Mouse (Mus musculus) brown adipose tissue, adult 24 weeks (tissue): ENCODE measurements at regions not wholly inside any gene's neighbourhood (a gene's known extent, or its start where the extent isn't known, plus 50 kb on each side); places are given as distances from the start of the nearest gene placed in this dataset.

ENCODE experiments used
- H3K27ac ChIP-seq: fragments of 200-500 bp; replicated peaks from 2 replicates; pipeline ENCODE4 v1.5.1; 2012; ENCODE audit warnings: low read depth, mild to moderate bottlenecking, low read length
- H3K4me1 ChIP-seq: fragments of 200-500 bp; 2 replicates; pipeline ENCODE4 v1.6.1; 2012; ENCODE audit warnings: low read length, mixed read lengths; ENCODE audit not compliant: control insufficient read depth, insufficient read depth, insufficient read length
- H3K4me3 ChIP-seq: fragments of 200-500 bp; 2 replicates; pipeline ENCODE4 v1.5.1; 2012; ENCODE audit warnings: low read depth, mild to moderate bottlenecking, low read length, moderate library complexity; ENCODE audit not compliant: insufficient read depth

- no peaks in the 10 kb centered on the region for H3K4me1 ChIP-seq
- H3K4me3 ChIP-seq: no peak overlapping the region
- H3K27ac ChIP-seq: no peak overlapping the region
These were observed 90.4 kb downstream of the Otol1 start for GRCm38 (mm10) chr3:70097813-70098212.

GRCm38 (mm10) chr3:70102091-70102490 is 94.7 kb downstream of the Otol1 start:
- Histone ChIP-seq H3K27ac (no peak overlapping the region), H3K4me3 (no peak overlapping the region), H3K4me1 (no peaks in the 10 kb centered on the region)

- Histone ChIP-seq H3K4me3 (no peak overlapping the region), H3K27ac (no peak overlapping the region), H3K4me1 (no peaks in the 10 kb centered on the region)
These were observed 95.3 kb downstream of the Otol1 start for GRCm38 (mm10) chr3:70102593-70103213.

GRCm38 (mm10) chr3:70103983-70104827 is 96.8 kb downstream of the Otol1 start:
- Histone ChIP-seq H3K27ac (no peak overlapping the region), H3K4me3 (peak overlapping the region; percentile 47), H3K4me1 (no peaks in the 10 kb centered on the region)

GRCm38 (mm10) chr3:70104828-70105399 is 97.5 kb downstream of the Otol1 start:
- Histone ChIP-seq H3K4me1 (no peaks in the 10 kb centered on the region), H3K27ac (no peak overlapping the region), H3K4me3 (no peak overlapping the region)

- Histone ChIP-seq H3K4me3 (no peak overlapping the region), H3K4me1 (no peaks in the 10 kb centered on the region), H3K27ac (no peak overlapping the region)
These were observed 98.1 kb downstream of the Otol1 start for GRCm38 (mm10) chr3:70105561-70105960.

- no peak overlapping the region for H3K27ac ChIP-seq
- H3K4me3 ChIP-seq: no peak overlapping the region
- no peaks in the 10 kb centered on the region for H3K4me1 ChIP-seq
These were observed 98.7 kb downstream of the Otol1 start for GRCm38 (mm10) chr3:70106141-70106540.

- no peak overlapping the region for H3K27ac ChIP-seq
- H3K4me3 ChIP-seq: no peak overlapping the region
- no peaks in the 10 kb centered on the region for H3K4me1 ChIP-seq
These were observed 118.8 kb downstream of the Otol1 start for GRCm38 (mm10) chr3:70126212-70126611.

- no peak overlapping the region for H3K4me3 ChIP-seq
- no peaks in the 10 kb centered on the region for H3K4me1 ChIP-seq
- H3K27ac ChIP-seq: no peak overlapping the region
These were observed 123.0 kb downstream of the Otol1 start for GRCm38 (mm10) chr3:70130241-70131029.

GRCm38 (mm10) chr3:70134963-70135362 is 127.5 kb downstream of the Otol1 start:
- Histone ChIP-seq H3K27ac (no peak overlapping the region), H3K4me3 (no peak overlapping the region), H3K4me1 (no peaks in the 10 kb centered on the region)

- no peaks in the 10 kb centered on the region for H3K4me1 ChIP-seq
These were observed 131.1 kb downstream of the Otol1 start for GRCm38 (mm10) chr3:70138488-70138887.

GRCm38 (mm10) chr3:70138926-70139325 is 131.5 kb downstream of the Otol1 start:
- H3K27ac ChIP-seq: no peak overlapping the region
- H3K4me3 ChIP-seq: no peak overlapping the region
- H3K4me1 ChIP-seq: no peaks in the 10 kb centered on the region

More at GRCm38 (mm10) chr3:70138488-70138887, 131.1 kb downstream of the Otol1 start:
- H3K4me3 ChIP-seq: no peak overlapping the region
- H3K27ac ChIP-seq: no peak overlapping the region

- no peak overlapping the region for H3K27ac ChIP-seq
- H3K4me1 ChIP-seq: no peaks in the 10 kb centered on the region
- H3K4me3 ChIP-seq: no peak overlapping the region
These were observed 138.3 kb downstream of the Otol1 start for GRCm38 (mm10) chr3:70145728-70146127.

GRCm38 (mm10) chr3:70151156-70151555 is 143.7 kb downstream of the Otol1 start:
- Histone ChIP-seq H3K27ac (no peak overlapping the region), H3K4me1 (no peaks in the 10 kb centered on the region), H3K4me3 (no peak overlapping the region)

- H3K27ac ChIP-seq: no peak overlapping the region
- no peaks in the 10 kb centered on the region for H3K4me1 ChIP-seq
- no peak overlapping the region for H3K4me3 ChIP-seq
These were observed 152.6 kb downstream of the Otol1 start for GRCm38 (mm10) chr3:70160043-70160442.
